Mouse (Mus musculus) testis, adult 2 months (tissue): ENCODE measurements around the gene Acap1. TPM values are rescaled to one million over a fixed set of nuclear protein-coding genes. Genes with fewer than 3 reads are reported as not detected.
A peak's percentile ranks its signal among the peaks of the same experiment; 100 is the strongest.
"Not testable (repeated sequence)": the region's sequence is repeated elsewhere in the genome, so short reads cannot be mapped to it uniquely, and the experiment has no call there.

Source experiments
- H3K27ac ChIP-seq: fragments of 200-500 bp; 2 replicates; pipeline ENCODE4 v1.5.1; 2012; ENCODE audit warnings: low read depth, low read length; ENCODE audit not compliant: control insufficient read depth, insufficient read depth
- H3K27me3 ChIP-seq: fragments of 200-500 bp; 2 replicates; pipeline ENCODE4 v1.6.1; 2012; ENCODE audit warnings: mild to moderate bottlenecking, low read length, moderate library complexity; ENCODE audit not compliant: control insufficient read depth, insufficient read depth
- H3K36me3 ChIP-seq: fragments of 200-500 bp; 2 replicates; pipeline ENCODE4 v1.6.1; 2012; ENCODE audit warnings: mild to moderate bottlenecking, low read length; ENCODE audit not compliant: control insufficient read depth, insufficient read depth
- H3K4me1 ChIP-seq: fragments of 200-500 bp; 2 replicates; pipeline ENCODE4 v1.6.1; 2012; ENCODE audit warnings: low read length; ENCODE audit not compliant: control insufficient read depth, insufficient read depth
- H3K4me3 ChIP-seq: fragments of 200-500 bp; 2 replicates; pipeline ENCODE4 v1.5.1; 2012; ENCODE audit warnings: low read depth, mild to moderate bottlenecking, low read length, moderate library complexity, mixed read lengths; ENCODE audit not compliant: control insufficient read depth
- CTCF ChIP-seq: fragments of 200-500 bp; IDR thresholded peaks from 2 replicates; pipeline ENCODE4 v1.5.1; 2012; ENCODE audit warnings: low read depth, mild to moderate bottlenecking, inconsistent platforms, low read length, moderate library complexity; ENCODE audit not compliant: control insufficient read depth, insufficient read depth, insufficient replicate concordance
- POLR2A ChIP-seq: fragments of 200-500 bp; IDR thresholded peaks from 2 replicates; pipeline ENCODE4 v1.6.1; 2012; ENCODE audit warnings: low read depth, mild to moderate bottlenecking, inconsistent platforms, low read length, moderate library complexity; ENCODE audit not compliant: control insufficient read depth
- polyA plus RNA-seq: library from polyadenylated mRNA; depleted of rRNA; stranded (reverse); fragments of >200 nt; gene quantifications from 2 replicates; pipeline ENCODE4 v1.2.3, GENCODE M21; 2012

Gene Acap1
- polyA plus RNA-seq, 1 experiment = 4.9 TPM

GRCm38 (mm10) chr11:69930967-69931537 lies 35.7 kb upstream of the Acap1 start:
- no peak overlapping the region for H3K4me3 ChIP-seq
- peaks cover 4% of the 10 kb centered on the region for H3K4me1 ChIP-seq
- H3K36me3 ChIP-seq = no peaks in the 10 kb centered on the region
- no peak for TF ChIP-seq CTCF
- TF ChIP-seq POLR2A = no peak
- no peaks in the 10 kb centered on the region for H3K27me3 ChIP-seq
- no peak overlapping the region for H3K27ac ChIP-seq

DNA sequence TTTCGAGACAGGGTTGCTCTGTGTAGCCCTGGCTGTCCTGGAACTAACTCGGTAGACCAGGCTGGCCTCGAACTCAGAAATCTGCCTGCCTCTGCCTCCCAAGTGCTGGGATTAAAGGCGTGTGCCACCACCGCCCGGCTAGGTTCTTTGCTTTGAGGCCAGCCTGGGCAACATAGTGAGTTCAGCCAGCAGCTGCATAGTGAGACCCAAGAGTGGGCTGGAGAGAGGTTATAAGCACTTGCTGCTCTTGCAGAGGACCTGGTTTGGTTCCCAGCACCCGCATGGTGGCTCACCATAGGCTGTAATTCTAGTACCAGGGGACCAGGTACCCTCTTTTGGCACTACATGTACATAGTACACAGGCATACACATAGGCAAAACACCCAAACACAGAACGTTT lies 34.8 kb upstream of the Acap1 start:
- H3K36me3 ChIP-seq, H3K4me1 ChIP-seq, H3K27ac ChIP-seq, H3K4me3 ChIP-seq, H3K27me3 ChIP-seq: not testable (repeated sequence)

GRCm38 (mm10) chr11:69929712-69930111 lies 34.4 kb upstream of the Acap1 start:
- no peak overlapping the region for H3K27ac ChIP-seq
- TF ChIP-seq POLR2A = no peak
- H3K4me1 ChIP-seq = peaks cover 4% of the 10 kb centered on the region
- no peak overlapping the region for H3K4me3 ChIP-seq
- no peaks in the 10 kb centered on the region for H3K27me3 ChIP-seq
- no peaks in the 10 kb centered on the region for H3K36me3 ChIP-seq

DNA sequence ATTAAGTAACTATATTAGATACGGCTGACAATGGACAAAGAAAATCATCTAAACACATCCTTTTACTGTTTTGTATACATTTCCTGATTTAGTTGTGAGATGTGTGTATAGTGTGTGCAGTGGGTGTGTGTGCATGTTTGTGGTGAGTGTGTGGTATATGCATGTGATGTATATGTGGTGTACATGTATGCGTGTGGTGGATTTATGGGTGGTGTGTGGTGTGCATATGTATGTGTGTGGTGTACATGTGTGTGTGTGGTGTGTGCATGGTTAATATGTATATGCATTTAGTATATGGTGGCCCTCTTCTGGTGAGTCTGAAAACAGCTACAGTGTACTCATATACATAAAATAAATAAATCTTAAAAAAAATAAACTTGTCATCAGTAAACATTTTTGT lies 32.2 kb upstream of the Acap1 start:
- TF ChIP-seq CTCF (no peak), POLR2A (no peak)
- Histone ChIP-seq H3K27ac (no peak overlapping the region), H3K4me1 (peaks cover 4% of the 10 kb centered on the region), H3K36me3 (no peaks in the 10 kb centered on the region), H3K4me3 (no peak overlapping the region), H3K27me3 (no peaks in the 10 kb centered on the region)

- H3K36me3 ChIP-seq = peaks cover 7% of the 10 kb centered on the region
- TF ChIP-seq CTCF (no peak), POLR2A (no peak)
- peak overlapping the region; percentile 64; the same call in 1 of the 2 replicates for H3K4me3 ChIP-seq
- no peaks in the 10 kb centered on the region for H3K27me3 ChIP-seq
- peak overlapping the region; percentile 96 for H3K27ac ChIP-seq
- peaks cover 11% of the 10 kb centered on the region for H3K4me1 ChIP-seq
These were observed 27.5 kb upstream of the Acap1 start for GRCm38 (mm10) chr11:69922796-69923195.

DNA sequence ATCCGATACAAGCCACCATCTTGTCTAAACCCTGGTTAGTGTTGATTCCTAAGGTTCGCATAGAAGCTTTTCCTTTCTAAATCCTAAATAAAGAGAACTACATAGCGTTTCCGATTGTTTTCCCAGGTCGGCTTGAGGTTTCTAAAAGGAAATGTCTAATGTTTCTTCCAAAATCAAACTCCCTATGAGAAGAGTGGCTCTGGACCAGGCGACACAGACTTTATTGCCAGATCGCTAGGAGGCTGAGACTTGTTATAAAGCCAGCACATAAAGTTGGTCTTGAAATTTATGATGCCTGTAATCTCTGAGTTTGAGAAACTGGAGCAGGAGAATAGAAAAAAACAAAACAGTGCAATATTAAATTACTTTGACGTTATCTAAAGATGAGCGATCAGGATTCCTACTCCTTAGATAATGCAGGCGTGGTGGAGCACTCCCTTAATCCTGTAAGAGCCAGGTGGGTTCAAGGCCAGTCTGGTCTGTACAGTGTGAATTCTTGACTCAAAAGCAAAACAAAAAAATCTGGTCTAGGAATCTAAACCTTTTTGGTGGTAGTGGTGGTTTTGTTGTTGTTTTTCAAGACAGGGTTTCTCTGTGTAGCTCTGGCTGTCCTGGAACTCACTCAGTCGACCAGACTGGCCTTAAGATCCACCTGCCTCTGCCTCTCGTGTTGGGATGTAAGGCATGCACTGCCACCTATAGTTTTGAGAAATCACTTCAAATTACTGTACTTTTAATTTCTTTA lies 26.8 kb upstream of the Acap1 start:
- TF ChIP-seq POLR2A (no peak), CTCF (no peak)
- Histone ChIP-seq H3K36me3 (peaks cover 7% of the 10 kb centered on the region), H3K27ac (peak overlapping the region; percentile 96), H3K27me3 (no peaks in the 10 kb centered on the region), H3K4me1 (peaks cover 11% of the 10 kb centered on the region), H3K4me3 (peak overlapping the region; percentile 88)

- TF ChIP-seq CTCF (peak; percentile 56; the same call in 1 of the 2 replicates), POLR2A (peak; percentile 96)
- peak within 1 kb of the TSS; percentile 98 for H3K4me3 ChIP-seq
- no peaks in the 10 kb centered on the region for H3K27me3 ChIP-seq
- peaks cover 7% of the 10 kb centered on the region for H3K36me3 ChIP-seq
- H3K27ac ChIP-seq = peak within 1 kb of the TSS; percentile 98
- peaks cover 11% of the 10 kb centered on the region for H3K4me1 ChIP-seq
These were observed 26.0 kb upstream of the Acap1 start, which contains the start of gene Eif5a for GRCm38 (mm10) chr11:69921114-69922011. Gene Eif5a (minus strand): TSS chr11:69921958.
